Mouse (Mus musculus) forebrain, embryonic 13.5 days (tissue): Measurements from ENCODE around the gene B4galnt2. TPM values are rescaled to one million over a fixed set of nuclear protein-coding genes. Genes with fewer than 3 reads are reported as not detected.

Experiments used
- microRNA-seq: library from miRNA; unstranded; fragments of <30 nt; microRNA quantifications from one replicate; pipeline ENCODE4, GENCODE M21; 2016
- polyA plus RNA-seq: library from polyadenylated mRNA; unstranded; fragments of >200 nt; fragmentation: Nextera tagmentation; extraction: Ambion mirVana; gene quantifications from 2 replicates; pipeline ENCODE4 v1.2.1, GENCODE M21; 2015

The B4galnt2 gene
- polyA plus RNA-seq, 1 experiment from 2014 or later, result not detected

Small RNA genes lying within 50 kb of the gene (microRNA-seq; reads per million reads assigned to microRNA genes)
- 1.1 reads per million for gene Mir3063

Other genes starting within 250 kb of the B4galnt2 start
- gene Phb, start 247.9 kb downstream of the B4galnt2 start, polyA plus RNA-seq, result 187 and 188 TPM in 2 replicates
- gene Zfp652, start 202.2 kb downstream of the B4galnt2 start, polyA plus RNA-seq, result 27.9 and 32.2 TPM in 2 replicates
- 1.4 and 2.0 TPM in 2 replicates for gene B130006D01Rik, start 191.3 kb downstream of the B4galnt2 start, polyA plus RNA-seq
- not detected in 2 replicates for gene Phospho1, start 90.4 kb downstream of the B4galnt2 start, polyA plus RNA-seq
- 1.4 and 2.8 TPM in 2 replicates for gene Gngt2, start 77.7 kb downstream of the B4galnt2 start, polyA plus RNA-seq
- gene Abi3, start 72.4 kb downstream of the B4galnt2 start, polyA plus RNA-seq, result 0.96 and 1.5 TPM in 2 replicates
- gene Igf2bp1, start 91.0 kb upstream of the B4galnt2 start, polyA plus RNA-seq, result 53.4 and 58.0 TPM in 2 replicates
- gene Gip, start 109.7 kb upstream of the B4galnt2 start, polyA plus RNA-seq, result not detected in 2 replicates
- gene Snf8, start 120.0 kb upstream of the B4galnt2 start, polyA plus RNA-seq, result 129 and 132 TPM in 2 replicates
- gene Ube2z, start 150.5 kb upstream of the B4galnt2 start, polyA plus RNA-seq, result 25.8 and 27.7 TPM in 2 replicates
- gene Atp5g1, start 160.8 kb upstream of the B4galnt2 start, polyA plus RNA-seq, result 421 and 435 TPM in 2 replicates
- not detected in 2 replicates for gene Calcoco2, start 197.1 kb upstream of the B4galnt2 start, polyA plus RNA-seq
- gene Ttll6, start 218.9 kb upstream of the B4galnt2 start, polyA plus RNA-seq, result 0.19 and 0.22 TPM in 2 replicates